Comparison of ENCODE assay signal across 10 mouse cellular contexts in the genomic region with DNA sequence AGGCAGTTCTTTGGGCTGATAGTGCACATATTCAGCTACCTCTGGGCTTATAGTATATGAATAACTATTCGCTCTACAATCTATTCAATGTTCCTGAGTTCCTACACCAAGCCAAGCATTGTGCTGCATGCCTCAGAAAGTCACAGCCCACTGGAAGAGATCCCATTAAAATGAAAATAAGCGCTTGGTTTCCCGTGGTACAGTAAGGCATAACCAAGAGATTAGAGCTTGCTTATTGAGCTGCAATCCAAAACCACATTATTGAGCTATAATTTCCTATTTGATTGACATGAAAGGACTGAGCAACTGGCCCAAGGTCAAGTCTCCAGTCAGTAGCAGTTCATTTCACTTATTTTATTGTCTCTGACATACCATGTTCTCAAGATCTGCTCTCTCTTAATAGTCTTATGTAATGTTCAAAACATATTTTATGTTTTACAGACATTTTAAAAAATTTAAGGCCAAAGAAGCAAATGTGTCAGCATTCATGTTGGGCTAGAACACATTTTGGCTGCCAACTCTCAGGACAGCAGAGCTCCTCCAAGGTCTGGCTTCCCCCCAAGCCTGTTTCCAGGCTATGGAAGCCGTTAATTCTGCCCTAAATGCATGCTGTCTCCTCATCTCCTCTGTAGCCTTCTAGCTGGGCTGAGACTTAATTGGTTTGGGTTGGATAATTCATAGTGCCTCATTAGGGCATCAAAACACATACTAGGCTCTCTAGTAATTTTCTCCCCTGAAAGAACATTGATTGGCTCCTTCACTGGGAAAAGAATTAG.
DNase-seq lines count a peak whose midpoint lies in the region; ATAC-seq and TF ChIP-seq lines count a peak whose summit lies in the region.
"Had no signal": no experiment of that assay in that cellular context is flagged by ENCODE, and none has a peak within 500 bp of the region (broad histone marks: within the 10 kb centered on the region; RNA-seq: fewer than 3 reads in every experiment).

No protein-coding gene starts in this region.

- no peaks in the 10 kb centered on the region for H3K27me3 ChIP-seq in forebrain, embryonic 13.5 days
- H3K27me3 ChIP-seq in midbrain, postnatal 0 days (ENCODE audit: insufficient read depth, low read length), result no peaks in the 10 kb centered on the region
- no peaks in the 10 kb centered on the region for H3K27me3 ChIP-seq in intestine, postnatal 0 days (replicated peaks; ENCODE audit: control insufficient read depth, insufficient read depth, low read length)

- H3K4me1 ChIP-seq in forebrain, embryonic 13.5 days, result peaks cover 35% of the 10 kb centered on the region
- H3K4me1 ChIP-seq in midbrain, postnatal 0 days (ENCODE audit: insufficient read depth, low read length), result no peaks in the 10 kb centered on the region
- H3K4me1 ChIP-seq in intestine, postnatal 0 days (replicated peaks; ENCODE audit: control insufficient read depth, insufficient read depth, low read length), result no peaks in the 10 kb centered on the region

- peak overlapping the region; percentile 78 for H3K27ac ChIP-seq in forebrain, embryonic 13.5 days
- no peak overlapping the region for H3K27ac ChIP-seq in midbrain, postnatal 0 days (ENCODE audit: low read depth, low read length)
- no peak overlapping the region for H3K27ac ChIP-seq in intestine, postnatal 0 days (ENCODE audit: low read depth, low read length)

- H3K9me3 ChIP-seq in forebrain, embryonic 13.5 days (replicated peaks), result no peaks in the 10 kb centered on the region
- no peaks in the 10 kb centered on the region for H3K9me3 ChIP-seq in midbrain, postnatal 0 days (ENCODE audit: low read length)
- H3K9me3 ChIP-seq in intestine, postnatal 0 days (ENCODE audit: control insufficient read depth), result no peaks in the 10 kb centered on the region

- no peak for TF ChIP-seq POLR2A in brain, embryonic 14.5 days (IDR thresholded peaks at IDR 0.05; ENCODE audit: borderline replicate concordance, extremely low read depth, insufficient read depth, insufficient read length, poor library complexity, severe bottlenecking)

- no peak overlapping the region for H3K4me3 ChIP-seq in forebrain, embryonic 13.5 days
- H3K4me3 ChIP-seq in midbrain, postnatal 0 days (ENCODE audit: low read depth, low read length), result no peak overlapping the region
- no peak overlapping the region for H3K4me3 ChIP-seq in intestine, postnatal 0 days (ENCODE audit: low read depth, low read length)
- H3K4me3 ChIP-seq: erythroblast, embryonic 14.5 days had no signal

- WGBS in forebrain, embryonic 13.5 days, result 37% methylated on average over 4 of the region's 4 CpGs
- 52% methylated on average over 4 of the region's 4 CpGs for WGBS in midbrain, postnatal 0 days
- WGBS in intestine, postnatal 0 days, result 77% methylated on average over 4 of the region's 4 CpGs

- no peak overlapping the region for H3K9ac ChIP-seq in forebrain, embryonic 13.5 days
- H3K9ac ChIP-seq in midbrain, postnatal 0 days (replicated peaks; ENCODE audit: low read length, poor library complexity, severe bottlenecking), result no peak overlapping the region
- H3K9ac ChIP-seq in intestine, postnatal 0 days (ENCODE audit: low read depth, low read length), result no peak overlapping the region

- no peaks in the 10 kb centered on the region for H3K36me3 ChIP-seq in forebrain, embryonic 13.5 days (ENCODE audit: poor library complexity, severe bottlenecking)
- H3K36me3 ChIP-seq in midbrain, postnatal 0 days (ENCODE audit: insufficient read depth, low read length), result no peaks in the 10 kb centered on the region
- H3K36me3 ChIP-seq in intestine, postnatal 0 days (ENCODE audit: control insufficient read depth, insufficient read depth), result no peaks in the 10 kb centered on the region

- TF ChIP-seq CTCF in brain, embryonic 14.5 days (IDR thresholded peaks at IDR 0.05; ENCODE audit: borderline replicate concordance, extremely low read depth, insufficient read depth, insufficient read length), result no peak
- TF ChIP-seq CTCF in midbrain, postnatal 0 days (IDR thresholded peaks at IDR 0.05), result no peak
- TF ChIP-seq CTCF in intestine, postnatal 0 days (IDR thresholded peaks at IDR 0.05; ENCODE audit: low read depth), result no peak

- H3K4me2 ChIP-seq in forebrain, embryonic 13.5 days, result no peak overlapping the region
- no peak overlapping the region for H3K4me2 ChIP-seq in midbrain, postnatal 0 days (ENCODE audit: low read depth, low read length, poor library complexity, severe bottlenecking)
- no peak overlapping the region for H3K4me2 ChIP-seq in intestine, postnatal 0 days (replicated peaks; ENCODE audit: low read depth)

- DNase-seq in kidney, postnatal 36 days, result peak; percentile 2 to 12
- DNase-seq in kidney, adult 18-20 months, result no peak
- peak; percentile 96 for DNase-seq in brain, embryonic 14.5 days (ENCODE audit: low read depth)
- DNase-seq in midbrain, postnatal 0 days (ENCODE audit: low spot score), result peak; percentile 85
- no peak for DNase-seq in spleen, postnatal 10 days (ENCODE audit: low spot score in 2 of 2)

- ATAC-seq in forebrain, embryonic 13.5 days, result peak; percentile 92
- no peak for ATAC-seq in midbrain, postnatal 0 days (ENCODE audit: low FRiP score)
- ATAC-seq in intestine, postnatal 0 days, result no peak
- ATAC-seq in inflammation-experienced regulatory T-cells, adult 6 months, result no peak
- ATAC-seq: Patski had no signal

Comparison
In these comparisons a context has a peak if more than half of its experiments do, and no peak if none do; other contexts are left out.
1. DNase-seq: peak in kidney, postnatal 36 days (2 of 2), brain, embryonic 14.5 days (single experiment) and midbrain, postnatal 0 days (single experiment); none in kidney, adult 18-20 months (single experiment) and spleen, postnatal 10 days (0 of 2).